Mouse (Mus musculus) adrenal gland, adult 2 months (tissue): ENCODE results near the gene Tnip1. TPM values are rescaled to one million over a fixed set of nuclear protein-coding genes. Genes with fewer than 3 reads are reported as not detected.
A peak's percentile ranks its signal among the peaks of the same experiment; 100 is the strongest.
"Not testable (repeated sequence)": the region's sequence is repeated elsewhere in the genome, so short reads cannot be mapped to it uniquely, and the experiment has no call there.

Experiments used
- DNase-seq: peaks from one replicate; pipeline ENCODE4 v3.0.0; 2021
- polyA plus RNA-seq: library from polyadenylated mRNA; depleted of rRNA; stranded (reverse); fragments of >200 nt; gene quantifications from 2 replicates; pipeline ENCODE4 v1.2.3, GENCODE M21; 2012
- total RNA-seq, 2 experiments: library from RNA; stranded (reverse); gene quantifications; 2 replicates each; pipeline ENCODE4 v1.2.3; 2021

The Tnip1 gene
- total and polyA plus RNA-seq, 3 experiments: 59.0 to 88.8 (median 82.2) TPM

DNA sequence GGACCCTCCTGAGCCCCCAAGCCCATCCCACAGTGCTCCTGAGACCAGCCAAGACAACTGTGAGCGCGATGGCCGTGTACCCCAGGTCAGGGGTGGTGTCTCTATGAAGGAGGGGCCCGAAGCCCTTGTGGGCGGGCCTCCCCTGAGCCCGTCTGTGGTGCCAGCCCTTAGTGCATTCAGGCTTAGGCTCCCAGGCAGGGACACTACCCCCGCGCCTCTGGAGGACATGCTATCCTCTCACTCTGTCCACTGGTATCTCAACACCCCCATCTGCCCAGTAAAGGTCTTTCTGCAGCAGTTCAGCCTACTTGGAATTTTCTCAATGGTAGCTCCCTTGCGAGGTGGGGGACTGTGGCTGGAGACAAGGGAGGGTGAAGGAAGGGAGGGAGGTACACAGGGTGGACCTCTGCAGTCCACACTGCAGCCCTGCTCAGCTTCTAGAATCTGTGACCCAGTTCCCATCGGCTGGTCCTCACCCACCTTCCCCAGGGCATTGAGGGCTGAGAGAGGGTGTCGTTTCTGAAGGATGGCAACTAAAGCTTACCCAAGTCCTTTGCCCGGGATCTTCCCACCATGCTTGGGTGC, 52.5 kb downstream of the Tnip1 start:
- no peak for DNase-seq

- no peak for DNase-seq
Measured at GRCm38 (mm10) chr11:54909273-54909672, 53.4 kb downstream of the Tnip1 start.

DNA sequence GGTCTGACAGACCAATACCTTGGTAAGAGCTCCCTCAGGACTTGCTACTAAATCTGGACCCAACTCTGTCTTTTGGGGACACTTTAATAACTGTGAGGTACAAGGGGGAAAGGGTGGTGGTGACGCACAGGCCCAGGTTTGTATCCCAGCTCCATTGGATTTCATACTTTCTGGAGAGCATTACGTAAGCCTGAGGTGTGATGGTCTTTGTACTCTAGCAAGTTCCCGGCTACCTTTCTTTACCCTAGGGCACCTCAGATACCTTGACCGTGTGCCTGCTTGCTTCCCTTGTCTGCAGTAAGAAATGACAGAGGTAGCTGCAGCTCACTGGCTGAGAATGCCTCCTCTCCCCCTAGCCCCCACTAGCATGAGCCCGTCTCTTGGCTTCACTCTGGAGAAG, 55.5 kb downstream of the Tnip1 start:
- DNase-seq: no peak

DNA sequence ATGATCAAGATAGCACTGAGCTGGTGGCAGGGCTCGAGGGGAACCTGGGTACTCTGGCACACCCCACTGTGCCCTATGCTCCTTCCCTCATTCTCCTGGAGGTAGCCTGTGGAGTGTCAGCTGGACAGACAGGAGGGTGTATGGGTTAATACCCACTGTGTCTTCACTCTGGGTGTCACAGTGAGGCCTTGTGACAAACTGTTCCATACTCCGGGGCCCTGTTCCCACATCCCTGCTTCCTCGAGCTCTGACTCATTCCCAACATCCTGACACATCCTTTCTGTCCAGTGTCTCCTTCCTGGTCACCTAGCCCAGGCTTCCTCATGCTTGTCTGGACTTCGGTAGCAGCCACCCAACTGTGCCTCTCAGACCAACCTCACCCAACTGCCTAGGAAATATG, 56.3 kb downstream of the Tnip1 start:
- DNase-seq: peak; percentile 6

DNA sequence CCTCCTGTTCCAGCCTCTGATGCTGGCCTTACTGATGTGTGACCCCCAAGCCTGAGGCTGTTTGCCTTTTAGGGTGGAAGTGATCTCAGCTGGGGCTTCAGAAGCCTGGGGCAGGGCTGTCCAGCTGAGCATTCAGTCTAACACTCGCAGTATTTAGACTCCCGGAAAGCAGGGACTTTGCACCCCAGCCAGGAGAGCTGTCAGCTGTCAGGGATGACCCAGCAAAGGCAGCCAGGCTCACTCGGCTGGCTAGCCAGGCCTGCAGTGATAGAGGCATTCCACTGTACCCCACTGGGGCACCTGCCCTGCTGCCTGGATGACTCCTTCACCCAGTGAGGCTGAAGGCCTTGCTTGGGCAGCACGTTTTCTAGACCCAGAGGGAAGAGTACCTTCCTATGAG, 56.8 kb downstream of the Tnip1 start:
- peak; percentile 10 for DNase-seq

DNA sequence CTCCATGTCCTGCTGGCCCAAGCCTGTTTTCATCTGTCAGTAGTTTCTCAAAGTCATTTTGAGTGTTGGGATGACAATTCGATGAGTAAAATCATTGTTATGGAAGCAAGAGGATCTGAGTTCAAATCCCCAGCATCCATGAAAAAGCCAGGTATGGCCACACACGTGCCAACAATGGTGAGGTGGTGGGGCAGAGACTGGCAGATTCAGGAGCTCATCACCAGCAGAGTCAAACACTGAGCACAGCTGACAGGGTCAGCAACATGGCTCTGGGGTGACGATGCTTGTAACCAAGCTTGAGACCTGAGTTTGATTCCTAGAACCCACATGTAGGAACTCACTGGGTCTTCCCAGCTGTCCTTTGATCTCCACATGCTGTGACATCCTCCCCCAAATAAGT, 57.6 kb downstream of the Tnip1 start:
- no peak for DNase-seq

GRCm38 (mm10) chr11:54903940-54904706, 58.6 kb downstream of the Tnip1 start:
- DNase-seq: peak; percentile 50

- no peak for DNase-seq
Measured at GRCm38 (mm10) chr11:54903339-54903738, 59.4 kb downstream of the Tnip1 start.

DNA sequence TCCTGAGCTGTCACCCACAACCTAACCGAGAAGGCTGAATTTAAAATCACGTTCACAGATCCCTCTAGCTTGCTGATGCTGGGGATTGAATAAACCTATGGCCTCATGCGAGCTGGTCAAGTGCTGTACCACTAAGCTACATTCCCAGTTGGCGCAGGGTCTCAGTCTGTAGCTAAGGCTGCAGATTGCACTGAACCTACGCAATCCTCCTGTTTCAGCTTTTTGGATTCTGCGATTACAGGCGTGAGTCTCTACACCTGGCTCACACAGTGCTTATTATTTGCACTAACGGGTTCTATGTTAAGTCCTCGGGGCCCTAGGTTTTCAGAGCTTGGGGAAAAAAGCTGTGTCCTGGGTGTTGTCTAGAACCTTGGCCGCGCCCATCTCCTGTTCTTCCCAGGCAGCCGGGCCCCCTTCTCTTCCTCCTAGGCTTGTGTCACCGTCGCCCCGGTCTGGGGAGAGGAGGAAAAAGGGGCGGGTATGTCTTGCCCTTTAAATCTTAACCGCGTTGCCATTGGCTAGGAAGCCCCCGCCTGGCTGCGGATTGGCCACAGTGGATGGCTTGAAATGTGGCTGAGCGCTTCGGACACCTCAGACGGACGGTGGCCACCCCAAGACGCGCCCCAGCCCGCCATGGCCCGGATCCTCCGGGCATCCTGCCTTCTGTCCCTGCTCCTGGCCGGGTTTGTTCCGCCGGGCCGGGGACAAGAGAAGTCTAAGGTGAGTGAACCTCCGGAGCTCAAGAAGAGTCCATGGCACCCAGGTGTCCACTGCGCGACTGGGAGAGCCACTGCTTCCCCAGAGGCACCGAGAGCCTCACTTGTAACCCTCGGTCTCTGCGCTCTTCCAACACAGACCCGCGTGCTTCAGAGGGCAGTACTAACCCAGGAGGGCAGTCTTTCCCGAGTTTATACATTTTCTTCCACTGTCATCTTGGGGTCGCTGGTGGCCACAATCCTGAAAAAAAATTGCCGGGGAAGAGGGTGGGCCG, 60.1 kb downstream of the Tnip1 start, which contains the start of gene Gpx3:
TSS of gene Gpx3 (plus strand) at position 121 of the 991 bp plus-strand sequence.
- peak; percentile 87 for DNase-seq

- DNase-seq: no peak
Measured at GRCm38 (mm10) chr11:54899657-54900056, 63.1 kb downstream of the Tnip1 start.

- no peak for DNase-seq
Measured at GRCm38 (mm10) chr11:54897470-54897869, 65.2 kb downstream of the Tnip1 start.

DNA sequence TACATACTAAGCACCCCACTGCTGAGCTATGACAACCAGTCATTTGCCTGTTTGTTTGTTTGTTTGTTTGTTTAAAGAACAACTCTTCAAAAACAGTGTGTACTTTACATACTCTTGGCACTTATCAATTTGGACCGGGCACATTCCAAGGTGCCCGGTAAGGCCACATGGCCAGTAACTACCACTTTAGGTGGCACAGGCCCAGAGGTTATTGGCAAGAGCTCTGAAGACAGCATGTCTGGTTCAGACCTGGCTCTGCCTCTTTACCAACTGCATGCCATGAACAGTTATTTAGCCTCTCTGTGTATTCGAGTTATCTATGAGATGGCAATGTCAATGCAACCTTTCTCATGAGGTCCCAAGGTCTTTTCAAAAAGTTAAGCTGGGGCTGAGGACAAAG, 66.1 kb downstream of the Tnip1 start:
- not testable (repeated sequence) for DNase-seq

- no peak for DNase-seq
Measured at GRCm38 (mm10) chr11:54894589-54894988, 68.1 kb downstream of the Tnip1 start.

DNA sequence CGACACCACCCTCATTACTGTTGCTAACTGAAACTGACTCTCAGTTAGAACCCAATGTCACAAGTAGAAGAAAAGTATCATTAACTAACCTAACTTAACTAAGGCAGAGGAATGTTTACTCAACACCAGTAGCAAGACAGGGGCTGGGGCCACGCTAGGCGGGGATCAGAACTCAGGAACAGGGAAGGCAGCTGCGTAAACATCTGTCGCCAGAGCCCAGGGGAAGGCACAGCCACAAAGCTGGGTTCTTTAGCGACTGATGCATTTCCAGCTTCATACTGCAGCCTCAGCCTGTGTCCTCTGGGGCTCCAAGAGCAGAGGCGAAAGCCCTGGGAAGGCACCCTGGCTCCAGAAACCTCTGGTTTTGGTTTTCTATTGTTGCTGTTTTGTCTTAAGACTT, 70.6 kb downstream of the Tnip1 start:
- no peak for DNase-seq

- DNase-seq: no peak
Measured at GRCm38 (mm10) chr11:54891341-54891740, 71.4 kb downstream of the Tnip1 start.

DNA sequence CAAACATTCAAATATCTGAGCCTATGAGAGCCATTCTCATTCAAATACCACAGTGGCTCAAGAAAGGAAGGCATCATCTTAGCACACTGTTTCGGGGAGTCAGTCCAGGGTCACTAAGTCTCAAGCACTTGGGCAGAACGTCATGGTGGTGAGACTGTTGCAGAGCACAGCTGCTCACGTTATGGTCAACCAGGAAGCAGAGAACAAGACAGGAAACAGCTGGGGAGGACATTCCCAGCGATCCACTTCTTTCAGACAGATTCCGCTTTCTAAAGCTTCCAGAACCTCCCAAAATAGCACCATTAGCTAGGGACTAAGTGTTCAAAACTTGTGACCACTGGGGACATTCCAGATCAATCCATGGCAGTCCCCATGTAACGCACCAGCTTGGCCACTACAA, 74.8 kb downstream of the Tnip1 start:
- DNase-seq: no peak

DNA sequence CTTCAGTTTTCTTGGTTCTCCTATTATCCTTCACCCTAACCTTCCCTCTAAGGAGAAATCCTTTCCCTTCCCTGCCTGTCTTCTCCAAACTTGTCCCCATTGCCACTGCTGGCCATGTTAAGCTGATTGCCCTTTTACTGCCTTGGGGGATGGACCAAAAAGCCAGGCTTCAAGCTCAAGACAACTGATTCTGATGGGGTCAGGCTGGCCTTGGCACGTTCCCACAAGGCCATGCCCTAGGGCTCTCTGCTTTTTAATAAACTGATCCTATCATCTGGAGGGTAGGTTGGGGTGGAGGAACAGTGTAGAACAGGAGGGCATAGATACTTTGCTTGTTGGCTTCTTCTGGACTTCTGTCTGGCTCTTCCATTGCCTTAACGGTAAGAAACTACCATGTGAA, 77.3 kb downstream of the Tnip1 start:
- DNase-seq: peak; percentile 57

GRCm38 (mm10) chr11:54884937-54885336, 77.8 kb downstream of the Tnip1 start:
- DNase-seq: peak; percentile 80

- no peak for DNase-seq
Measured at GRCm38 (mm10) chr11:54884197-54884828, 78.4 kb downstream of the Tnip1 start.

GRCm38 (mm10) chr11:54882671-54883070, 80.0 kb downstream of the Tnip1 start:
- peak; percentile 81 for DNase-seq

GRCm38 (mm10) chr11:54881051-54881474, 81.7 kb downstream of the Tnip1 start:
- peak; percentile 71 for DNase-seq

- DNase-seq: no peak
Measured at GRCm38 (mm10) chr11:54879922-54880321, 82.8 kb downstream of the Tnip1 start.
